Mouse (Mus musculus): ENCODE measurements around the gene Hist2h4.

DNA sequence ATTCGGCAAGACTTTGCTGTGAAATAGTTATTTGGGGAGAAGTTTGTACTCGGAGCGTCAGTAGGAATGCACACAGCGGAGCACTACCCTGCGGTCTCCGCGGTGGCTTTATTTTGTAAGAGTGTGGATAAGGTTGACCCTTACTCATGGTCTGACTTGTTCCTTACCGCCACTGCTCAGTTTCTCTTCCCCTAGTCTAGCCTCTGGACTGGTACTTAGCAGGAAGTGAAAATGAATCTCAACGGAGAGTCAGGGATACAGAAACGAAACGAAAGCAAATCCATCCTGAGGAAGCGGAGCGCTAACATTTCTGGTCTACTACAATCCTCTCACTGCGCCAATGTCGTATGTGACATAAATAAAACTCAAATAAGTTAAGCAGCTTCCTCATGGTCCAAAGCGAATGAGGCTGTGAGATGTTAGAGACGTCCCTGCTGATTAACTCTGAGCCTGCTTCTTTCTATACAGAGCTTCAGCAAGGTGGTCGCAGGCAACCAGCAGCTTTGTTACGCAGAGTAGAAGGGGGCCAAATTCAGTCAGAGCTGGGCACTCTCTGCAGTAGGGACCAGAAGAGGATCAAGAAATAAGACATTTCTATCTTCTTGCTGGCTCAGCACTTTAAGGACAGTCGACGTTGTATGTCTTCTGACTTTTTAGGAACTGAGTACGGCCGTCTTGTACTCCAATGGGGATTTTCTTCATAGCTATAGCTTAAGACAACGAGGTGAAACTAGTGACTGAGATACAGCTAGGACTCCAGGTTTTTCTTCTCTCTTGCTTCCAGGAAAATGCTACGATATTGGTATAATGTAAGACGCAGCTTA lies 37.8 kb upstream of the Hist2h4 start:
- no peak for TF ChIP-seq CTCF (IDR thresholded peaks at IDR 0.05; ENCODE audit: low read depth, low read length)
- TF ChIP-seq POLR2A (IDR thresholded peaks at IDR 0.05; ENCODE audit: extremely low read depth, insufficient read depth, low read length), result no peak

All from liver, adult 2 months (tissue).